Mouse (Mus musculus) liver, embryonic 13.5 days (tissue): Measurements from ENCODE around the gene Olfr1209. TPM values are rescaled to one million over a fixed set of nuclear protein-coding genes. Genes with fewer than 3 reads are reported as not detected.

Experiments used
- ATAC-seq: fragments of 200-750 bp; cut with Nextera tagmentation; 2 replicates; pipeline ENCODE4 v1.8.0; 2017; ENCODE audit warnings: low read depth, mild to moderate bottlenecking, moderate number of reproducible peaks, moderate library complexity
- DNase-seq: peaks from one replicate; pipeline ENCODE4 v3.0.0; 2022
- H3K27ac ChIP-seq: fragments of 300-500 bp; sonication (generic); 2 replicates; pipeline ENCODE4 v1.5.1; 2015; ENCODE audit warnings: moderate library complexity, mild to moderate bottlenecking, inconsistent platforms
- H3K27me3 ChIP-seq: fragments of 300-500 bp; sonication (generic); 2 replicates; pipeline ENCODE4 v1.6.1; 2015; ENCODE audit warnings: mild to moderate bottlenecking, inconsistent platforms
- H3K36me3 ChIP-seq: fragments of 300-500 bp; sonication (generic); 2 replicates; pipeline ENCODE4 v1.6.1; 2015; ENCODE audit warnings: mild to moderate bottlenecking, inconsistent platforms
- H3K4me1 ChIP-seq: fragments of 300-500 bp; sonication (generic); replicated peaks from 2 replicates; pipeline ENCODE4 v1.6.1; 2015; ENCODE audit warnings: inconsistent platforms
- H3K4me2 ChIP-seq: fragments of 300-500 bp; sonication (generic); 2 replicates; pipeline ENCODE4 v1.6.1; 2015; ENCODE audit warnings: inconsistent platforms, mild to moderate bottlenecking, moderate library complexity
- H3K4me3 ChIP-seq: fragments of 300-500 bp; sonication (generic); replicated peaks from 2 replicates; pipeline ENCODE4 v1.5.1; 2015; ENCODE audit warnings: mild to moderate bottlenecking, inconsistent platforms
- H3K9ac ChIP-seq: fragments of 300-500 bp; sonication (generic); 2 replicates; pipeline ENCODE4 v1.6.1; 2015; ENCODE audit warnings: mild to moderate bottlenecking, inconsistent platforms
- H3K9me3 ChIP-seq: fragments of 300-500 bp; sonication (generic); replicated peaks from 2 replicates; pipeline ENCODE4 v1.6.1; 2016; ENCODE audit warnings: inconsistent platforms
- whole genome bisulfite sequencing: fragments of 180-500 bp; shearing (Covaris S2); methylation state at CpG from one replicate; pipeline ENCODE4 v1.1.7; 2015; ENCODE audit not compliant: insufficient replicate concordance; 5-methylcytosine and 5-hydroxymethylcytosine counted together
- polyA plus RNA-seq: library from polyadenylated mRNA; unstranded; fragments of >200 nt; fragmentation: Nextera tagmentation; extraction: Ambion mirVana; gene quantifications from 2 replicates; pipeline ENCODE4 v1.2.1, GENCODE M21; 2015

Olfr1209 gene
- not detected in 2 replicates for polyA plus RNA-seq

DNA sequence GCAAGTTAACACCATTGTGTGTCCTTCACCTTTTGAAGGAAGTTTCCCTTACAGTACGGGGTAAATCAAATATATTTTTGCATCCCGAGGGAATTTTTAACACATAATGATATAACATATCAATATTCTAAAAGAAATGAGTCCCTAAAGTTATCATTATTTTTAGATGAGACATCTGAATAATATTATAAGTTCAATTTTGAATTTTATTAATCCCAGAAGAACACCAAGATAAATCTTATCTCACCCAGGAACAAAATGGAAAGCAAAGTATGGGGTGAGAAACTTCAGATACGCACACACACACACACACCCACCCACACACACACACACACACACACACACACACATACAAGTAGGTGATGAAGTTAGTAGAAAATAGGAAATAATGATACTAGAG, at the start of gene Olfr1209:
Gene Olfr1209, minus strand, starts transcription at position 101 of the 400 bp plus-strand sequence.
- no peak for ATAC-seq
- H3K9me3 ChIP-seq: no peaks in the 10 kb centered on the region; the same call in 1 of the 2 replicates
- 67% methylated on average over 3 of the region's 3 CpGs for WGBS
- H3K4me2 ChIP-seq: no peak within 1 kb of the TSS
- no peak within 1 kb of the TSS for H3K9ac ChIP-seq
- H3K36me3 ChIP-seq: no peaks in the 10 kb centered on the region
- no peak within 1 kb of the TSS for H3K4me3 ChIP-seq
- no peak within 1 kb of the TSS for H3K27ac ChIP-seq
- no peaks in the 10 kb centered on the region for H3K4me1 ChIP-seq
- no peak for DNase-seq
- no peaks in the 10 kb centered on the region for H3K27me3 ChIP-seq

DNA sequence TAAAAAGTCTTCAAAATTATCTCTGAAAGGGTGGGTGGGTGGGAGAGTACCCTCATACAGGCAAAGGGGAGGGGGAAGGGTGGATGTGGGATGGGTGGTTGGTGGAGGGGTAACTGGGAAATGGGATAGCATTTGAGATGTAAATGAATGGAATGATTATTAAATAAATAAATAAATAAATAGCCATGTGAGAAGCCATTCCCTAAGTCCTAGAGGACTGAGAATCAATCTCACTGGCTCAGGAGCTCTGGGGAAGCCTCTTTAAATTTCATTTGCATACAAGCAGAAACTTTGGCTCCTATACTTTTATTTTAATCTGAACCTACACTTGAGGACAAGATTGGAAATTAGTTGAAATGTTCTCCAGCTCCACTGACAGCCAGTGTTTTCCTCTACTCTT, 38.7 kb upstream of the Olfr1209 start, which contains the start of gene Olfr1212:
Gene Olfr1212, plus strand, starts transcription at position 301 of the 400 bp plus-strand sequence.
- no peak for DNase-seq
- no peak for ATAC-seq
- Histone ChIP-seq H3K27me3 (no peaks in the 10 kb centered on the region), H3K9ac (no peak within 1 kb of the TSS), H3K9me3 (no peaks in the 10 kb centered on the region), H3K4me1 (no peaks in the 10 kb centered on the region), H3K4me3 (no peak within 1 kb of the TSS), H3K4me2 (no peak within 1 kb of the TSS), H3K27ac (no peak within 1 kb of the TSS), H3K36me3 (no peaks in the 10 kb centered on the region)

- Histone ChIP-seq H3K4me3 (no peak within 1 kb of the TSS), H3K36me3 (no peaks in the 10 kb centered on the region), H3K4me2 (no peak within 1 kb of the TSS), H3K9me3 (no peaks in the 10 kb centered on the region), H3K4me1 (no peaks in the 10 kb centered on the region), H3K27me3 (no peaks in the 10 kb centered on the region), H3K9ac (no peak within 1 kb of the TSS), H3K27ac (no peak within 1 kb of the TSS)
- DNase-seq: no peak
- no peak for ATAC-seq
- 66% methylated on average over 1 of the region's 1 CpGs for WGBS
These were observed 23.1 kb upstream of the Olfr1209 start, which contains the start of gene Olfr1211 for GRCm38 (mm10) chr2:88938011-88938410. Olfr1211 (minus strand) TSS chr2:88938111.

DNA sequence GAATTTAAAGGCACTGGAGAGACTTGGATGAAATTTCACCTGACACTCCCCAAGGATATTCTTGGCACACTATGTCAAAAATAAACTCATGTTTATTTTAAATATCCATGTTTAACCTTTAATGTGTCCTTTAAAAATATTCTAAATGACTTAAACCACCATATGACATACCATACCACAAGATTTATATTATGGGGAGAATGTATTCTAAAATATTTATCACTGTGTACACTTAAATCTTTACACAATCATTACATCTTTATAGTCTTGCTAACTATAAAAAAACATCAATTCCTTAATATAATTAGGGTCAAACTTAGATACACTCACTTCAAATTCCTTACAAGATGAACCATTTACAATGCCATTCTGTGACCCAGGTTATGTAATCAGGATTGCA, 12.7 kb downstream of the Olfr1209 start, which contains the start of gene Olfr1208:
Gene Olfr1208, minus strand, starts transcription at position 101 of the 400 bp plus-strand sequence.
- Histone ChIP-seq H3K9ac (no peak within 1 kb of the TSS), H3K27me3 (no peaks in the 10 kb centered on the region), H3K36me3 (no peaks in the 10 kb centered on the region), H3K4me2 (no peak within 1 kb of the TSS), H3K27ac (no peak within 1 kb of the TSS), H3K4me1 (no peaks in the 10 kb centered on the region), H3K4me3 (no peak within 1 kb of the TSS), H3K9me3 (no peaks in the 10 kb centered on the region)
- DNase-seq (no peak), ATAC-seq (no peak)

- DNase-seq (no peak), ATAC-seq (no peak)
- H3K27ac ChIP-seq: no peak within 1 kb of the TSS
- no peak within 1 kb of the TSS for H3K4me3 ChIP-seq
- 63% methylated on average over 2 of the region's 2 CpGs for WGBS
- H3K36me3 ChIP-seq: no peaks in the 10 kb centered on the region
- no peaks in the 10 kb centered on the region for H3K9me3 ChIP-seq
- no peaks in the 10 kb centered on the region for H3K4me1 ChIP-seq
- no peaks in the 10 kb centered on the region for H3K27me3 ChIP-seq
- no peak within 1 kb of the TSS for H3K4me2 ChIP-seq
- H3K9ac ChIP-seq: no peak within 1 kb of the TSS
These were observed 52.0 kb downstream of the Olfr1209 start, which contains the start of gene Olfr1206 for GRCm38 (mm10) chr2:88862931-88863330. Olfr1206 (plus strand) TSS chr2:88863231.

Other genes with a start within 250 kb of the Olfr1209 start
- gene Olfr1193, start 239.5 kb downstream of the Olfr1209 start, polyA plus RNA-seq: not detected in 2 replicates
- gene Olfr1195, start 226.0 kb downstream of the Olfr1209 start, polyA plus RNA-seq: not detected in 2 replicates
- not detected in 2 replicates for gene Olfr1196, start 210.6 kb downstream of the Olfr1209 start, polyA plus RNA-seq
- gene Olfr1197, start 182.8 kb downstream of the Olfr1209 start, polyA plus RNA-seq: not detected in 2 replicates
- not detected in 2 replicates for gene Olfr1198, start 163.8 kb downstream of the Olfr1209 start, polyA plus RNA-seq
- not detected in 2 replicates for gene Olfr1199, start 154.7 kb downstream of the Olfr1209 start, polyA plus RNA-seq
- not detected in 2 replicates for gene Olfr1200, start 144.7 kb downstream of the Olfr1209 start, polyA plus RNA-seq
- gene Olfr1201, start 122.1 kb downstream of the Olfr1209 start, polyA plus RNA-seq: not detected in 2 replicates
- gene Olfr1202, start 100.7 kb downstream of the Olfr1209 start, polyA plus RNA-seq: not detected in 2 replicates
- not detected in 2 replicates for gene Olfr1205, start 85.4 kb downstream of the Olfr1209 start, polyA plus RNA-seq
- not detected in 2 replicates for gene Olfr1204, start 65.9 kb downstream of the Olfr1209 start, polyA plus RNA-seq
- not detected in 2 replicates for gene Olfr1206, start 51.9 kb downstream of the Olfr1209 start, polyA plus RNA-seq
- not detected in 2 replicates for gene Olfr1208, start 12.8 kb downstream of the Olfr1209 start, polyA plus RNA-seq
- gene Olfr1211, start 23.0 kb upstream of the Olfr1209 start, polyA plus RNA-seq: not detected in 2 replicates
- not detected in 2 replicates for gene Olfr1212, start 38.8 kb upstream of the Olfr1209 start, polyA plus RNA-seq
- gene Gm13762, start 65.1 kb upstream of the Olfr1209 start, polyA plus RNA-seq: not detected in 2 replicates
- gene Olfr1214, start 77.5 kb upstream of the Olfr1209 start, polyA plus RNA-seq: not detected in 2 replicates
- gene Olfr1215, start 91.8 kb upstream of the Olfr1209 start, polyA plus RNA-seq: not detected in 2 replicates
- gene Olfr1216, start 103.2 kb upstream of the Olfr1209 start, polyA plus RNA-seq: not detected in 2 replicates
- not detected in 2 replicates for gene Olfr1217, start 116.9 kb upstream of the Olfr1209 start, polyA plus RNA-seq
- not detected in 2 replicates for gene Olfr1218, start 146.0 kb upstream of the Olfr1209 start, polyA plus RNA-seq
- not detected in 2 replicates for gene Olfr1219, start 168.4 kb upstream of the Olfr1209 start, polyA plus RNA-seq
- gene Olfr1220, start 191.7 kb upstream of the Olfr1209 start, polyA plus RNA-seq: not detected in 2 replicates
- not detected in 2 replicates for gene Olfr1221, start 202.1 kb upstream of the Olfr1209 start, polyA plus RNA-seq
- not detected in 2 replicates for gene Olfr1222, start 217.9 kb upstream of the Olfr1209 start, polyA plus RNA-seq
- not detected in 2 replicates for gene Olfr1223, start 236.4 kb upstream of the Olfr1209 start, polyA plus RNA-seq
- not detected in 2 replicates for gene Olfr1224-ps1, start 248.9 kb upstream of the Olfr1209 start, polyA plus RNA-seq